Mouse (Mus musculus): ENCODE data around the gene Def8. TPM values are rescaled to one million over a fixed set of nuclear protein-coding genes. Genes with fewer than 3 reads are reported as not detected.

Gene Def8
- 10 to 100 TPM; 64.5 to 64.6 TPM for total RNA-seq (2021)
- long read RNA-seq, experiment 1, transcript Def8-204 (12 exons, 3,191 nt): minor isoform, 10 of 55 reads
- long read RNA-seq, experiment 1, transcript Def8-202 (12 exons, 3,127 nt): major isoform, 22 of 55 reads
- long read RNA-seq, experiment 1, partial matches to known transcripts: 14 of 55 reads
- long read RNA-seq, experiment 1, other reads (novel, unspliced or antisense): 8 of 55 reads
- long read RNA-seq, experiment 2, transcript Def8-202 (12 exons, 3,127 nt): major isoform, 22 of 32 reads
- long read RNA-seq, experiment 2, partial matches to known transcripts: 5 of 32 reads
- long read RNA-seq, experiment 2, other reads (novel, unspliced or antisense): 4 of 32 reads

GRCm38 (mm10) chr8:123423441-123423840, at the start of gene Def8:
Def8 (plus strand) TSS chr8:123423527.
- no peak for DNase-seq

- peak; percentile 95 to 96 for DNase-seq
Measured at GRCm38 (mm10) chr8:123374239-123374578, 49.1 kb upstream of the Def8 start.

- DNase-seq: no peak
Measured at GRCm38 (mm10) chr8:123375701-123376100, 47.6 kb upstream of the Def8 start.

- DNase-seq: no peak
Measured at GRCm38 (mm10) chr8:123376106-123376505, 47.2 kb upstream of the Def8 start.

- no peak for DNase-seq
Measured at GRCm38 (mm10) chr8:123381711-123382110, 41.6 kb upstream of the Def8 start.

GRCm38 (mm10) chr8:123382516-123382915, 40.8 kb upstream of the Def8 start:
- peak in 1 of 2 experiments; percentile 36 for DNase-seq

GRCm38 (mm10) chr8:123384883-123385540, 38.3 kb upstream of the Def8 start:
- no peak for DNase-seq

- DNase-seq: no peak
Measured at GRCm38 (mm10) chr8:123387041-123387440, 36.3 kb upstream of the Def8 start.

- no peak for DNase-seq
Measured at GRCm38 (mm10) chr8:123387801-123388200, 35.5 kb upstream of the Def8 start.

GRCm38 (mm10) chr8:123389026-123389425, 34.3 kb upstream of the Def8 start:
- no peak for DNase-seq

- DNase-seq: peak in 1 of 2 experiments; percentile 45
Measured at GRCm38 (mm10) chr8:123398308-123398707, 25.0 kb upstream of the Def8 start.

GRCm38 (mm10) chr8:123401936-123402335, 21.4 kb upstream of the Def8 start:
- no peak for DNase-seq

- peak in 1 of 2 experiments; percentile 31 for DNase-seq
Measured at GRCm38 (mm10) chr8:123402730-123403326, 20.5 kb upstream of the Def8 start.

GRCm38 (mm10) chr8:123404521-123404920, 18.8 kb upstream of the Def8 start:
- no peak for DNase-seq

GRCm38 (mm10) chr8:123406786-123407185, 16.5 kb upstream of the Def8 start, which contains the start of gene Mc1r:
Mc1r (plus strand) TSS chr8:123407107.
- peak; percentile 36 to 63 for DNase-seq

- DNase-seq: no peak
Measured at GRCm38 (mm10) chr8:123407612-123408011, 15.7 kb upstream of the Def8 start.

- no peak for DNase-seq
Measured at GRCm38 (mm10) chr8:123408586-123409544, 14.5 kb upstream of the Def8 start.

- peak; percentile 66 to 71 for DNase-seq
Measured at GRCm38 (mm10) chr8:123410049-123410587, 13.2 kb upstream of the Def8 start.

GRCm38 (mm10) chr8:123410788-123411187, 12.5 kb upstream of the Def8 start:
- DNase-seq: no peak

GRCm38 (mm10) chr8:123411246-123411645, 12.1 kb upstream of the Def8 start, which contains the start of gene Tubb3:
Tubb3 (plus strand) TSS chr8:123411424.
- DNase-seq: peak; percentile 44

- no peak for DNase-seq
Measured at GRCm38 (mm10) chr8:123411781-123412327, 11.5 kb upstream of the Def8 start.

Measured in heart, adult 18-20 months (tissue).